Mouse (Mus musculus) thymus, adult 2 months (tissue): ENCODE data around the gene Usp10. TPM values are rescaled to one million over a fixed set of nuclear protein-coding genes. Genes with fewer than 3 reads are reported as not detected.

Source experiments
- DNase-seq: peaks from one replicate; pipeline ENCODE4 v3.0.0; 2021
- H3K27ac ChIP-seq: fragments of 200-500 bp; 2 replicates; pipeline ENCODE4 v1.5.1; 2012; ENCODE audit warnings: low read length, control low read depth; ENCODE audit not compliant: control insufficient read depth, insufficient read depth
- H3K27me3 ChIP-seq: fragments of 200-500 bp; 2 replicates; pipeline ENCODE4 v1.6.1; 2012; ENCODE audit warnings: mild to moderate bottlenecking, low read length, moderate library complexity, mixed read lengths; ENCODE audit not compliant: control insufficient read depth, insufficient read depth
- H3K36me3 ChIP-seq: fragments of 200-500 bp; 2 replicates; pipeline ENCODE4 v1.6.1; 2012; ENCODE audit warnings: mild to moderate bottlenecking, low read length, moderate library complexity; ENCODE audit not compliant: control insufficient read depth, insufficient read depth
- H3K4me1 ChIP-seq: fragments of 200-500 bp; replicated peaks from 2 replicates; pipeline ENCODE4 v1.6.1; 2012; ENCODE audit warnings: low read length; ENCODE audit not compliant: control insufficient read depth, insufficient read depth
- H3K4me3 ChIP-seq: fragments of 200-500 bp; 2 replicates; pipeline ENCODE4 v1.5.1; 2012; ENCODE audit warnings: mild to moderate bottlenecking, low read length, control low read depth, moderate library complexity; ENCODE audit not compliant: control insufficient read depth, insufficient read depth
- CTCF ChIP-seq: fragments of 200-500 bp; IDR thresholded peaks from 2 replicates; pipeline ENCODE4 v1.5.1; 2012; ENCODE audit warnings: mild to moderate bottlenecking, control low read depth, low read length, moderate library complexity, borderline replicate concordance; ENCODE audit not compliant: control insufficient read depth, poor library complexity, insufficient read depth; ENCODE audit errors: extremely low read depth
- POLR2A ChIP-seq: fragments of 200-500 bp; IDR thresholded peaks from 2 replicates; pipeline ENCODE4 v1.6.1; 2012; ENCODE audit warnings: mild to moderate bottlenecking, low read length, control low read depth, moderate library complexity; ENCODE audit not compliant: control insufficient read depth, poor library complexity, insufficient read depth; ENCODE audit errors: extremely low read depth
- WGBS: fragments of 180-500 bp; shearing (Covaris S2); methylation state at CpG from one replicate; pipeline ENCODE4 v1.1.7; 2018; 5-methylcytosine and 5-hydroxymethylcytosine counted together
- polyA plus RNA-seq: library from polyadenylated mRNA; depleted of rRNA; stranded (reverse); fragments of >200 nt; gene quantifications from 2 replicates; pipeline ENCODE4 v1.2.3, GENCODE M21; 2012; rRNA removed

The Usp10 gene
- polyA plus RNA-seq, 1 experiment, result 126 TPM

DNA sequence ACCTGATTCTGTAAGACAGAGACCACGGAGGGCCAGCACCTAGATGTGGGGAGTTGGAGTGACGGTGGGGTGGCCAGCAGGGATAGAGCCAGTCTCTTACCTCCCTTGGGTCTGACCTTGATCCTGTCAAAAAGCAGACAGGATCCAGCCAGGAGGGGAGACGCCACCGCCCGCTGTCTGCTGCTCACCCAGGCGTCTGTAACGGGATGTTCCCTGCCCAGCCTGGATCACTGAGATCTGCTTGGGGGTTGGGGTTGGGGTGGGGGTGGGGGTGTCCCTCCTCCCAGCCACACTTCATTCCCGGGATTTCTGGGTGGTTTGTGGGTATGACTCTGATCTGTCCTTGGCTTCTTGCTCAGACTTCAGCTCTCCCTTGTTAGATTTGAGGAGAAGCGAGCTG, 92.2 kb downstream of the Usp10 start:
- Histone ChIP-seq H3K4me1 (no peaks in the 10 kb centered on the region), H3K36me3 (no peaks in the 10 kb centered on the region), H3K27ac (no peak overlapping the region), H3K27me3 (no peaks in the 10 kb centered on the region), H3K4me3 (no peak overlapping the region)
- DNase-seq, result no peak
- TF ChIP-seq POLR2A, result no peak
- no peak for TF ChIP-seq CTCF
- WGBS, result 91% methylated on average over 9 of the region's 9 CpGs

DNA sequence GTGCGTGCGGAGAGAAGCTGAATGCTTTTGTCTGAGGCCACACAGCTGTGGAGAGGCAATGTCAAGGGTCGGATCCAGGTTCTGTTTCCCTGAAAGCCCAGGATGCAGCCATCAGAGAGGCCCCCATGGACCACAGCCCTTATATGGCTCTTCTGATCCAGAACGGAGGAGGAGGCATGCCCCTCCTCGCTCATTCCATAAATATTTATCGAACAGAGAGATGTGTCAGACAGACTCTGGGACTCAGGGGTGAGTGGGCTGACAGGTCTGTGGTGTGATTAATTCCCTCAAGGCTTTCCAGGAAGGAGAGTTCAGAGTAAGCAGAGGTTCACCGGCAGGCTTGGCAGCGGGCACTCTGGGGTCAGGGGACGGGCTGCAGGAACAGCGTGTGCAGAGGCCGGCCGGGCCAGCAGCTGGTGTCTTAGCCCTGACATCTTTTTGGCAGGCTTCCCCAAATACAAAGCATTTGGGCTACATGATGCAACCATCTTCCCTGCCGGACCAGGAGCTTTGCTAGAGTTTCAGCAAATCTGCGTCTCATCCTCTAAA, 94.1 kb downstream of the Usp10 start:
- H3K4me3 ChIP-seq, result no peak overlapping the region
- no peaks in the 10 kb centered on the region for H3K27me3 ChIP-seq
- no peaks in the 10 kb centered on the region for H3K36me3 ChIP-seq
- H3K4me1 ChIP-seq, result peaks cover 2% of the 10 kb centered on the region; the same call in 1 of the 2 replicates
- no peak for TF ChIP-seq POLR2A
- no peak for TF ChIP-seq CTCF
- H3K27ac ChIP-seq, result no peak overlapping the region
- no peak for DNase-seq
- 91% methylated on average over 14 of the region's 14 CpGs for WGBS

DNA sequence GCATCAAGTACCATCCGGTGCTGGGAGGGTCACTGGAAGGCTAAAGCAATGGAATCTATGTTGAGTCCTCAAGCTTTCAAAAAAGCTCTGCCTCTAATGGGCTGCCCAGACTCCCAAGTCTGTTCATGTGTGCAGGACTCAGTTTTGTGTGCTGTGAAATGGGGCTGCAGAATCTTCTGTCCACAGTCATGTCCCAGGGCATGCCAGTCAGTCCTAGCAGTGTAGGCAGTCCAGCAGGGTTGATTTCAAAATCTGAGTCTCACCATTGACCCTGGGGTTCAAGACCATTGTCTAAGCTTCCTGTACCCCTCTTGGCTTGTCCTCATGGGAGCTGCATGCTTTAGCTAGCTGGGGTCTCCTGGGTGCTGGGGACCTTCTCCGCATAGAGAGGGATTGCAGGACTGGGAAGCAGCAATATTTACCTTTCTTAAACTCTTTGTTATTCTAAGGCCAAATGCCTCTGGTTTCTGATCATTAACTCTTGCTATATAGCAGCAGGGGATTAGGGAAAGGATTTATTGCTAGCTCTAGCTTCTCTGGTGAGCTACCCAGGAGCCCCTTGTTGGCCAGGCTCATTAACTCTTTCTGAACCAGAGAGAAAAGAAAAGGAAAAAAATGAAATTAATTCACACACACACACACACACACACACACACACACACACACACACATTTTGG, 94.7 kb downstream of the Usp10 start:
- DNase-seq, result no peak
- no peaks in the 10 kb centered on the region for H3K36me3 ChIP-seq
- H3K4me3 ChIP-seq, result no peak overlapping the region
- peaks cover 2% of the 10 kb centered on the region; the same call in 1 of the 2 replicates for H3K4me1 ChIP-seq
- H3K27ac ChIP-seq, result no peak overlapping the region
- H3K27me3 ChIP-seq, result no peaks in the 10 kb centered on the region
- TF ChIP-seq POLR2A (no peak), CTCF (no peak)
- WGBS, result 93% methylated on average over 2 of the region's 2 CpGs

DNA sequence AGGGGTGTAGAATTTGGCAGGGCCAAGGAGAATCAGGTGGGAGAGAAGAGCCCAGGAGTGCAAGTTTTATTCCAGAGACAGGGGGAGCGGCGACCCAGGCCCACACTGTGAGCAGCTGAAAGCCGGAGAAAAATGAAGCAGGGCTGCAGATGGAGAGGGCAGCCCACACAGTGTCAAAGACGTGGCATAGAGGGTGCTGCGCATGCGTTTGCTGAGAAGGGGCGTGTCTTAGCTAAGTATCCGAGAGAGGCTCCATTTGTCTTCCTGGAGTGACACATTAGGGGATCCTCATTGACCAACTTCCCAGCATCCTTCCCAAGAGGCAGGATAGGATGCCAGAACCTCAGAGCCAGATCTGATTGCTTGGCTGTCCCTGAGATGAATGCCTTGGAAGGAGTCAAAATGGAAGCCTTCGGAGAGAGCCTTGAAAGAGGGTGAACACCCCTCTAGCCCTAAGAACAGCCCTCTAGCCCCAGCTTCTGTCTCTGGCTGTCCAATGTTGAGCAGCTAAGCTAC, 96.5 kb downstream of the Usp10 start:
- H3K27me3 ChIP-seq, result no peaks in the 10 kb centered on the region
- peaks cover 2% of the 10 kb centered on the region; the same call in 1 of the 2 replicates for H3K4me1 ChIP-seq
- 92% methylated on average over 9 of the region's 9 CpGs for WGBS
- TF ChIP-seq CTCF (no peak), POLR2A (no peak)
- no peaks in the 10 kb centered on the region for H3K36me3 ChIP-seq
- H3K27ac ChIP-seq, result no peak overlapping the region
- H3K4me3 ChIP-seq, result no peak overlapping the region
- DNase-seq, result no peak

Other genes starting within 250 kb of the Usp10 start
- gene Wfdc1, start 244.0 kb upstream of the Usp10 start, polyA plus RNA-seq, result 5.9 and 7.4 TPM in 2 replicates
- gene Atp2c2, start 210.4 kb upstream of the Usp10 start, polyA plus RNA-seq, result 0.16 and 0.19 TPM in 2 replicates
- gene Tldc1, start 131.9 kb upstream of the Usp10 start, polyA plus RNA-seq, result 13.9 and 14.0 TPM in 2 replicates
- gene Cotl1, start 69.8 kb upstream of the Usp10 start, polyA plus RNA-seq, result 428 and 476 TPM in 2 replicates
- 41.8 and 51.0 TPM in 2 replicates for gene Klhl36, start 48.1 kb upstream of the Usp10 start, polyA plus RNA-seq
- gene Gm20388, start 481 bp downstream of the Usp10 start, polyA plus RNA-seq, result 89.2 and 103 TPM in 2 replicates
- 7.6 TPM in 2 replicates for gene Crispld2, start 82.1 kb downstream of the Usp10 start, polyA plus RNA-seq
- gene Zdhhc7, start 191.1 kb downstream of the Usp10 start, polyA plus RNA-seq, result 93.4 and 94.2 TPM in 2 replicates
- 4.9 and 8.6 TPM in 2 replicates for gene 6430548M08Rik, start 203.8 kb downstream of the Usp10 start, polyA plus RNA-seq